Mouse (Mus musculus) liver, adult 2 months (tissue): Measurements from ENCODE around the gene Tnni2.

Source experiments
- CTCF ChIP-seq: fragments of 200-500 bp; IDR thresholded peaks from 2 replicates; pipeline ENCODE4 v1.5.1; 2011; ENCODE audit warnings: low read depth, low read length, control low read depth
- POLR2A ChIP-seq: fragments of 200-500 bp; IDR thresholded peaks from 2 replicates; pipeline ENCODE4 v1.6.1; 2011; ENCODE audit warnings: low read length, control low read depth; ENCODE audit not compliant: insufficient read depth; ENCODE audit errors: extremely low read depth

- TF ChIP-seq POLR2A (no peak), CTCF (no peak)
Measured at GRCm38 (mm10) chr7:142470171-142470691, 28.6 kb downstream of the Tnni2 start.
